Mouse (Mus musculus): ENCODE results near the gene Xkr8. TPM values are rescaled to one million over a fixed set of nuclear protein-coding genes. Genes with fewer than 3 reads are reported as not detected.
"Not testable (repeated sequence)": the region's sequence is repeated elsewhere in the genome, so short reads cannot be mapped to it uniquely, and the experiment has no call there.

Xkr8 gene
- polyA plus RNA-seq, 1 experiment: 6.3 TPM

DNA sequence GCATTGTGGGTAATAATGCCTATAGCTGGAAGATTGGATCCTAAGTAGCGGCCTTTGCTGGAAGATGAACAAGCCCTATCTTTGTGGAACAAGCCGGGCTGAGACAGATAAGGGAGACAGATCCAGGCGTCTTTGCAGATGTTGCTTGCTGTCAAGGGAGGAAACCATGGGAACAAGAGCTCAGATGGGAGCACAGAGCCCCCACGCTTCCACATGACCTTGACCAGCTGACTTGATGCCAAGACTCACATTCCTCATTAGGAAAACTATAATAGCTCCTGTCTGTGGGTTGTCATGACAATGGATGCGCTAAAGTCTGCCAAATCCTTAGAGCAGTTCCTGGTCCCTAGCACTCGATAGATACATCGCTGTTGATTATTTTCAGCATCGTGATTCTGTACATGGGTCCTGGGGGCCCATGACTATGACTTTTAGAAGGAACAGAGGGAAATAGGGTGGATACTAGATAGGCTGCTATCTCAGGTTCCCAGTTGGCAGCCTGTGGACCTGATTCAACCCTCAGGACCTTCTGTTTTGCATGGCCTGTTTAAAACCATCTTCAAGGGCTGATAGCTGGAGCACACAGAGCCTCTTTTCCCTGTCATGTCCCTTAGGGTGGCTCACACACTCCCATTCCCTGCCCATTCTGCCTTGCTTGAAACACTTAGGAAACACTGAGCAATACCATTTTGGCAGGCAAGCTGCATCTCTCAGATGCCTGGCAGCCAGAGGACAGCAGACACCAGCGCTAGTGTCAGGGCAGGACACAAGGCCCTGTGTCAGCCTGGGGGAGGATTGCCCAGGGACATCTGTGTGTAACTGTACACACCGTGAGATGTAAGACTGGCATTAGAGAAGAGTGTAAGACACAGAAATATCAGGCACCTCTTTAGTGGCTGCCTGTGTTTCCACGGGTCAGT, 11.9 kb upstream of the Xkr8 start:
- H3K27ac ChIP-seq (ENCODE audit: insufficient read depth, low read length): no peak overlapping the region
- H3K9me3 ChIP-seq (replicated peaks; ENCODE audit: control insufficient read depth, insufficient read depth, low read length, poor library complexity, severe bottlenecking): no peaks in the 10 kb centered on the region
- no peak overlapping the region for H3K9ac ChIP-seq (ENCODE audit: low read depth, poor library complexity, severe bottlenecking)
- H3K4me1 ChIP-seq (ENCODE audit: control insufficient read depth, insufficient read depth, low read length): peaks cover 11% of the 10 kb centered on the region
- peaks cover under 1% of the 10 kb centered on the region; the same call in 1 of the 2 replicates for H3K36me3 ChIP-seq (ENCODE audit: control insufficient read depth, insufficient read depth, low read length, poor library complexity, severe bottlenecking)
- TF ChIP-seq EP300 (IDR thresholded peaks at IDR 0.05; ENCODE audit: insufficient read depth, low read depth, low read length): no peak
- TF ChIP-seq CTCF (IDR thresholded peaks at IDR 0.05; ENCODE audit: low read depth, low read length): no peak
- no peak for TF ChIP-seq POLR2A (IDR thresholded peaks at IDR 0.05; ENCODE audit: insufficient read depth, low read length)
- no peak overlapping the region for H3K4me3 ChIP-seq (ENCODE audit: low read depth, low read length)
- no peaks in the 10 kb centered on the region for H3K27me3 ChIP-seq (ENCODE audit: control insufficient read depth, insufficient read depth, low read length, poor library complexity, severe bottlenecking)

DNA sequence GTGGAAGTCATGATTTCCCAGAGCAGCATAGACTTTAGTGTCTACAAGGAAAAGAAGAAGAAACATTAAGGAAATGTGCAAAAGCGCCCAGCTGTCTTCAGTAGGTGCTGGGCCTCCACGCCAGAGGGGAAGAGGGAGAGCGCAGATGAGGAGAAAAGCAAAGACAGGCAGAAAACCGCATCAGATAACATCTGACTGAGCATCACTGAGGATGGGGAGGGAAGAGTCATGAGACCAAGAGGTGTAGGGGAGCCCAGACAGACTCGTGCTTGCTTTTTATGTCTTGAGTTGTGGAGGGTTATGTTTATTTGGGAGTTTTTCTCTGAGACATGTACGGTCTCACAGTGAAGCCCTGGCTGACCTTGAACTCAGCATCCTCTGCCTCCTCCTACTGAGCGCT, 9.1 kb upstream of the Xkr8 start:
- Histone ChIP-seq H3K9ac (ENCODE audit: low read depth, poor library complexity, severe bottlenecking) (no peak overlapping the region), H3K4me3 (ENCODE audit: low read depth, low read length) (no peak overlapping the region), H3K36me3 (ENCODE audit: control insufficient read depth, insufficient read depth, low read length, poor library complexity, severe bottlenecking) (peaks cover 3% of the 10 kb centered on the region; the same call in 1 of the 2 replicates), H3K27me3 (ENCODE audit: control insufficient read depth, insufficient read depth, low read length, poor library complexity, severe bottlenecking) (no peaks in the 10 kb centered on the region), H3K27ac (ENCODE audit: insufficient read depth, low read length) (no peak overlapping the region), H3K4me1 (ENCODE audit: control insufficient read depth, insufficient read depth, low read length) (peaks cover 7% of the 10 kb centered on the region), H3K9me3 (replicated peaks; ENCODE audit: control insufficient read depth, insufficient read depth, low read length, poor library complexity, severe bottlenecking) (no peaks in the 10 kb centered on the region)
- TF ChIP-seq EP300 (IDR thresholded peaks at IDR 0.05; ENCODE audit: insufficient read depth, low read depth, low read length): no peak
- no peak for TF ChIP-seq CTCF (IDR thresholded peaks at IDR 0.05; ENCODE audit: low read depth, low read length)
- TF ChIP-seq POLR2A (IDR thresholded peaks at IDR 0.05; ENCODE audit: insufficient read depth, low read length): no peak

DNA sequence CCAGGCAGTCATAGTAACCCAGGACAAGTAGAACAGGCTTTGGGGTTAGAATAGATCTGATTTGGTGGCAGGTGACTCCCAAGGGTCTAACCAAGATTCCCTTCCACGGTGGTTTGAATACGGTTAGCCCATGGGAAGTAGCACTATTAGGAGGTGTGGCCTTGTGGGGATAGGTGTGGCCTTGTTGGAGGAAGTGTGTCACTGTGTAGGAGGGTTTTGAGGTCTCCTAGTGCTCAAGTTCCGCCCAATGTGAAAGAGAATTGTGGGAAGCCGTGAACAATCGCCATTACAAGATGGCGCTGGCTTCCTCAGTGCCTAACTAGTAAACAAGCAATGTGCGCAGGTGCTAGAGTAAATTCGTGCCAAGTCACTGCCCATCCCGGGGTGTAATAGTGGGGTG, 4.8 kb upstream of the Xkr8 start:
- H3K4me1 ChIP-seq (ENCODE audit: control insufficient read depth, insufficient read depth, low read length); H3K9me3 ChIP-seq (replicated peaks; ENCODE audit: control insufficient read depth, insufficient read depth, low read length, poor library complexity, severe bottlenecking); H3K36me3 ChIP-seq (ENCODE audit: control insufficient read depth, insufficient read depth, low read length, poor library complexity, severe bottlenecking); H3K27me3 ChIP-seq (ENCODE audit: control insufficient read depth, insufficient read depth, low read length, poor library complexity, severe bottlenecking): not testable (repeated sequence)
- Histone ChIP-seq H3K9ac (ENCODE audit: low read depth, poor library complexity, severe bottlenecking) (peak overlapping the region; percentile 89), H3K4me3 (ENCODE audit: low read depth, low read length) (peak overlapping the region; percentile 77), H3K27ac (ENCODE audit: insufficient read depth, low read length) (peak overlapping the region; percentile 87)
- peak; percentile 4 for TF ChIP-seq POLR2A (IDR thresholded peaks at IDR 0.05; ENCODE audit: insufficient read depth, low read length)

DNA sequence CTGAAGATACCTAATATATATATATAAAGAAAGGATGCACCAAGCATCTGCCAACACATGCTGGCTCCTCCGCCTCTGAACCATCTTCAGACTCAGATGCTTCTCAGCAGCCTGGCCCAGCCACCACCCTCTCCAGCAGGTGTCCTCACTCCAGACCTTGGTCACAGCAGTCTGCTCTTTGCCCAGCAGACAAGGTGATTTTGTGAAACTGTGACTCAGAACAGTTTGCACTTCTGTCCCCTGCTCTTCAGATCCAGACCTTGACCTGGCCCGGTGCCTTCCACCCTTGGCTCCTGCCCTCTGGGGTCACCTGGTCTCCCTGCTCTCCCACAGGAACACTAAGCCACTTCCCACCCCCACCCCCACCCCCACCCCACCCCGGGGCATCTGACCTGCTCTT, 3.5 kb upstream of the Xkr8 start:
- Histone ChIP-seq H3K9ac (ENCODE audit: low read depth, poor library complexity, severe bottlenecking) (peak overlapping the region; percentile 89), H3K27ac (ENCODE audit: insufficient read depth, low read length) (peak overlapping the region; percentile 83)

DNA sequence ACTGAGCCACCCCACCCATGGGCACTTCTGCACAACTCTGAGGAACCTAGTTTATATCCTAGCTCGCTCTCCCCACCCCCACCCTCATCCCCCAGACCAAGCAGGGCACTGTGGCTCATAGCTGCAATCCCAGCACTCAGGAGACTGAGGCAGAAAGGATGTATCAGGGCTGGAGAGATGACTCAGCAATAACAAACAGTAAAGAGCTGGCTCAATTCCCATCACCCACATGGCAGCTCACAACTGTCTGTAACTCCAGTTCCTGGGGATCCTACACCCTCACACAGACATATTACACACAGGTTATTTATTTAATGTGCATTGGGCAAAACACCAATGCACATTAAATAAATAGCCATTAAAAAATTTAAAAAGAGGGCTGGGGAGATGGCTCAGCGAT, 3.0 kb upstream of the Xkr8 start:
- no peaks in the 10 kb centered on the region for H3K9me3 ChIP-seq (replicated peaks; ENCODE audit: control insufficient read depth, insufficient read depth, low read length, poor library complexity, severe bottlenecking)
- H3K27me3 ChIP-seq (ENCODE audit: control insufficient read depth, insufficient read depth, low read length, poor library complexity, severe bottlenecking): no peaks in the 10 kb centered on the region
- peak overlapping the region; percentile 89 for H3K9ac ChIP-seq (ENCODE audit: low read depth, poor library complexity, severe bottlenecking)
- H3K4me3 ChIP-seq (ENCODE audit: low read depth, low read length): peak overlapping the region; percentile 76
- H3K36me3 ChIP-seq (ENCODE audit: control insufficient read depth, insufficient read depth, low read length, poor library complexity, severe bottlenecking): peaks cover 3% of the 10 kb centered on the region; the same call in 1 of the 2 replicates
- H3K27ac ChIP-seq (ENCODE audit: insufficient read depth, low read length): peak overlapping the region; percentile 83
- TF ChIP-seq EP300 (IDR thresholded peaks at IDR 0.05; ENCODE audit: insufficient read depth, low read depth, low read length) (no peak), CTCF (IDR thresholded peaks at IDR 0.05; ENCODE audit: low read depth, low read length) (no peak), POLR2A (IDR thresholded peaks at IDR 0.05; ENCODE audit: insufficient read depth, low read length) (no peak)
- H3K4me1 ChIP-seq (ENCODE audit: control insufficient read depth, insufficient read depth, low read length): peaks cover 8% of the 10 kb centered on the region

More for the DNA sequence above, 3.5 kb upstream of the Xkr8 start:
- peaks cover 6% of the 10 kb centered on the region for H3K4me1 ChIP-seq (ENCODE audit: control insufficient read depth, insufficient read depth, low read length)
- H3K36me3 ChIP-seq (ENCODE audit: control insufficient read depth, insufficient read depth, low read length, poor library complexity, severe bottlenecking): peaks cover 3% of the 10 kb centered on the region; the same call in 1 of the 2 replicates
- peak overlapping the region; percentile 61 for H3K4me3 ChIP-seq (ENCODE audit: low read depth, low read length)
- 0 out of 2 replicates have a peak, but pooled peaks have one; percentile 62 for TF ChIP-seq EP300 (IDR thresholded peaks at IDR 0.05; ENCODE audit: insufficient read depth, low read depth, low read length)
- no peak for TF ChIP-seq POLR2A (IDR thresholded peaks at IDR 0.05; ENCODE audit: insufficient read depth, low read length)
- peak; percentile 37 for TF ChIP-seq CTCF (IDR thresholded peaks at IDR 0.05; ENCODE audit: low read depth, low read length)
- no peaks in the 10 kb centered on the region for H3K27me3 ChIP-seq (ENCODE audit: control insufficient read depth, insufficient read depth, low read length, poor library complexity, severe bottlenecking)
- no peaks in the 10 kb centered on the region for H3K9me3 ChIP-seq (replicated peaks; ENCODE audit: control insufficient read depth, insufficient read depth, low read length, poor library complexity, severe bottlenecking)

DNA sequence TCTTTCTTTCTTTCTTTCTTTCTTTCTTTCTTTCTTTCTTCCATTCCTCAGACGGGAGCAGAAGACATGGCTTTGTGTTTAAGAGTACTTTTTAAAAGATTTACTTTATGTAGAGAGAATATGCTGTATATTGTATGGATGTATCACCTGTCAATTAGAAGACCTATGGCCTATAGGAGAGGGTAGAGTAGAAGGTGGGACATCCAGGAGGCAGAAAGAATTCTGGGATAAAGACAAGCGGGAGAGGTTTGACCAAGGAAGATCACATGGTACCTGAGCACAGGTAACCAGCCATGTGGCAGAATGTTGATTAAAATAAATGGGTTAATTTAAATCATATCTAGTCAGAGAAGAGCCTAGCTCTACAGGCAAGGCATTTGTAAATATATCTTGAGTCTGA, 2.4 kb upstream of the Xkr8 start:
- Histone ChIP-seq H3K4me1 (ENCODE audit: control insufficient read depth, insufficient read depth, low read length) (peaks cover 8% of the 10 kb centered on the region), H3K9ac (ENCODE audit: low read depth, poor library complexity, severe bottlenecking) (peak overlapping the region; percentile 89), H3K4me3 (ENCODE audit: low read depth, low read length) (peak overlapping the region; percentile 89), H3K36me3 (ENCODE audit: control insufficient read depth, insufficient read depth, low read length, poor library complexity, severe bottlenecking) (peaks cover 3% of the 10 kb centered on the region; the same call in 1 of the 2 replicates), H3K9me3 (replicated peaks; ENCODE audit: control insufficient read depth, insufficient read depth, low read length, poor library complexity, severe bottlenecking) (no peaks in the 10 kb centered on the region), H3K27ac (ENCODE audit: insufficient read depth, low read length) (peak overlapping the region; percentile 83), H3K27me3 (ENCODE audit: control insufficient read depth, insufficient read depth, low read length, poor library complexity, severe bottlenecking) (no peaks in the 10 kb centered on the region)
- TF ChIP-seq CTCF (IDR thresholded peaks at IDR 0.05; ENCODE audit: low read depth, low read length) (no peak), EP300 (IDR thresholded peaks at IDR 0.05; ENCODE audit: insufficient read depth, low read depth, low read length) (no peak), POLR2A (IDR thresholded peaks at IDR 0.05; ENCODE audit: insufficient read depth, low read length) (no peak)

All from ES-Bruce4 (cell line).